Mouse (Mus musculus): ENCODE data around the gene Ptafr. TPM values are rescaled to one million over a fixed set of nuclear protein-coding genes. Genes with fewer than 3 reads are reported as not detected.

Ptafr gene
- polyA plus RNA-seq, 3 experiments from 2014 or later: 1.5 to 3.7 (median 1.9) TPM

DNA sequence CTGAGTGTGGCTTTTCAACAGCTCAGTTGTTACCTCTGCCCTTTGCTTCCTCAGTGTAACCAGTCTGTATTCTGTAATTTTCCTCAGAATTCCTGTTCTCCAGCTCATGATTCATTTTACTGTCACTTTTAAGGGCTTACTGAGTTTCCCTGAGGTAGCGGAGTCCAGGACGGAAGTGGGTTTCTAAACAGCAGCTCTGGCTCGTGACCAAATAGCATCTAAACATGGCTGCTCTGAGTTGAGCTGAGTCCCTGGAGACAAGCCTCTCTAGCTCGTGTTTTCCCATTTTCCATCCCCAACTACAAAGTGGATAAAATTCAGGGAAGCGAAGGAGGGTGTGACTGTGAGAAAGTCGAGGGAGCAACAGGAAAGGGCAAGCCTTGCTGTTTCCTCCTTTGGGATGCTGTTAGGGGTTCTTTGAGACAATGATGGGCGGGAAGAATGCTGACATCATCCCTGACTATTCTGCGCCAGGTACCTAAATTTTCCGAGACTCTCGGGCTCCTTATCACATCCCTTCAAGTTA, 55.0 kb downstream of the Ptafr start:
- ATAC-seq: no peak

DNA sequence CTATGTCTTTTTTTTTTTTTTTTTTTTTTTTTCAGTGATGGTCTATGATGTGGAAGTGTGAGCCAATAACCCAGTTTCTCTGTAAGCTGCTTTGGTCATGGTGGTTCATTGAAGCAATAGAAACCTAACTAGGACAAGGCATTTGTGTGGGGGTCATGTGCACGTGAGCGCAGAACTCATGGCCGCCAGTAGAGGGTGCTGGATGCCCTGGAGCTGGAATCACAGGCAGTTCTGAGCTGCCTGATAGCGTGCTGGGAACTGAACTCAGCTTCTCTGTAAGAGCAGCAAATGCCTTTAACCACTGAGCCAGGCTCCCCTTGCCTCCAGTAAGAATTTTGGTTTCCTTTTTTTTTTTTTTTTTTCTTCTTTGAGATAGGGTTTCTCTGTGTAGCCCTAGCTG, 56.3 kb downstream of the Ptafr start:
- ATAC-seq: no peak

DNA sequence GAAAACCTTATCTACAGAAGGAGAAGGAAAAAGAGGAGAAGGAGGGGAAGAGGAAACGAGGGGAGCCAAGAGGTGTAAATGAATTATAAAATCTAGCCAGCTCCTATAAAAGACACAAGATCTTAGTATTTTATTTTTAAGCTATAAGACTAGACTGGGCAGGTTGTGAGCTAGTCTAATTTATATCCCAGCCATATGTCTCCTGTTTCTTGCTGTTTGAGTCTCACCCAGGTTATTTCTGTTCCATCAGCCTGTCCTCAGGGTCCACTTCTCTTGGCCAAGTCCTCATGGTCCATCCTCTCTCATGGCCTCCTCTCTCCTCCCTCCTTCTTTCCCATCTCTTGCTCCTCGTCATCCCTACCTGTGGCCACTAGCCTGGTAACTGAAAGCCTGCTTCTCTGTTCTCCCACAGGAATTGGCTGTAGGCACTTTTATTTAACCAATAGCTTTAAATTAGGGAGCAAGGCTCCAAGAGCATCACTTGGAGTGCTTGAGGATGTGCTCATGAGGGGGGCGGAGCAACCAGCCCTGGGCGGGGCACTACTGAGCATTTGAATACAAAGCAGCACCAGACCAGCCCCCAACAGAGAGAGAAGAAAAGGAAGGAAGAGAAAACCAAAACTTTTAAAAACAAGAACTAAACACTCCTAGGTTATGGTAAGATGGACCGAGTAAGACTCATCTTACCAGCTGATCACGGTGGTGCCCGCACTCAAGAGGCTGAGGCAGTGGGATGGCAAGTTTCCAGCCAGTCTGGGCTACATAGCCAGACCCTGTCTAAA, 57.6 kb downstream of the Ptafr start:
- ATAC-seq: no peak

DNA sequence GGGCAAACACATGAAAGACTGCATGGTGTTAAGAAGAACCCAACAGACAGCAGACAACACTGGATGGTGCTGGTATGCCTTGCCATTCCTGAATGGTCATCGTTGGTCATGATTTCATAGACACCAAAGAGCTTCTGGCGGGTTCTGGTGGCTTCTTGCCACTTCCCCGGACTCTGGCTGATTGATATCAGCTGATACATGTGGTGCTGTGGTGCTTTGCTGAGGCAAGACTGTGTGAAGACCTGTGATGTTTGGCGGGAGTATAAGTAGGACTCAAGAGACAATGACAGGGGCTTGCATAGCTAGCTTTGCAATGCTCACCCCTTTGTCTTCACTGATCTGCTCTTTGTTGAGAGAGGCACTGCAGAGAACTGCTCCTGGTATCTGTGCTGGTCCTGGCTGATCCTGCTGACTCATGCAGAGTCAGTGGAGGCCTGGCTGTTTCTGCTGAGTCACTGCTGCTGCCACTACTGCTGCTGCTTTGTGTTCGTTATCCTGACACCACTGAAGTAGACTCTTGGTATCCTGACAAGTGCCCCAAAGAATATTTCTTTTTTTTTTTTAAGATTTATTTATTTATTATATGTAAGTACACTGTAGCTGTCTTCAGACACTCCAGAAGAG, 60.3 kb downstream of the Ptafr start:
- ATAC-seq: no peak

DNA sequence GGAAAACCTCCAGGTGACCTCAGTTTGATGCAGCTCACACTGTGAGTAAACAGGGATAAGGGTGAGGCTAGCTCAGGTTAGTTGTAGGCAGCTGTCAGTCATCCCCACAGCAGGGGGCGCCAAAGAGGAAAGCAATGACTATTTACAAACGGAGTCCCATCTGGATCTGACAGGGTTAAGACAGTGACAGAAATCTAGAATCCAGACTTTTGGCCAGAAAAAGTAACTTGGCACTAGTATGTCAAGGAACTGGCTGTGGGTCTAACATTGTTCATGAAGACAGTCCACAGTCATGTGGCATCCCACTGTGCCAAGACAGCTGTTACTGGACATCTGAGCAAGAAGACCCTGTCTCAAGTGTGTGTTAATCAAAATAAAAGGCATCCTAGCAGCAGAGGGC, 65.0 kb downstream of the Ptafr start:
- no peak for ATAC-seq

Other genes with a start within 250 kb of the Ptafr start
- 10 to 100 TPM; 37.5 to 45.9 (median 37.7) TPM for gene Trnau1ap, start 234.5 kb upstream of the Ptafr start, polyA plus RNA-seq (2017; shearing (Covaris generic))
- gene Rcc1, start 210.5 kb upstream of the Ptafr start, polyA plus RNA-seq (2017; shearing (Covaris generic)): 10 to 100 TPM; 13.4 to 26.0 (median 15.0) TPM
- gene Phactr4, start 141.6 kb upstream of the Ptafr start, polyA plus RNA-seq (2017; shearing (Covaris generic)): 1 to 10 TPM; 3.4 to 5.4 (median 5.3) TPM
- 10 to 100 TPM; 24.0 to 27.5 (median 27.4) TPM for gene Med18, start 100.1 kb upstream of the Ptafr start, polyA plus RNA-seq (2017; shearing (Covaris generic))
- 1 to 10 TPM in 2 of 3 experiments, under 1 TPM in 1; 0.56 to 4.6 (median 1.9) TPM for gene Sesn2, start 53.6 kb upstream of the Ptafr start, polyA plus RNA-seq (2017; shearing (Covaris generic))
- 100 to 1,000 TPM; 180 to 267 (median 200) TPM for gene Atpif1, start 30.4 kb upstream of the Ptafr start, polyA plus RNA-seq (2017; shearing (Covaris generic))
- 100 to 1,000 TPM; 288 to 351 (median 317) TPM for gene Dnajc8, start 28.5 kb upstream of the Ptafr start, polyA plus RNA-seq (2017; shearing (Covaris generic))
- gene Eya3, start 74.9 kb downstream of the Ptafr start, polyA plus RNA-seq (2017; shearing (Covaris generic)): 10 to 100 TPM; 29.4 to 32.5 (median 32.1) TPM
- 1 to 10 TPM; 2.4 to 9.2 (median 7.8) TPM for gene Xkr8, start 168.5 kb downstream of the Ptafr start, polyA plus RNA-seq (2017; shearing (Covaris generic))
- gene Smpdl3b, start 193.2 kb downstream of the Ptafr start, polyA plus RNA-seq (2017; shearing (Covaris generic)): 1 to 10 TPM; 4.0 to 9.1 (median 4.3) TPM
- 100 to 1,000 TPM in 1 of 3 experiments, 10 to 100 TPM in 2; 61.0 to 124 (median 76.1) TPM for gene Rpa2, start 204.3 kb downstream of the Ptafr start, polyA plus RNA-seq (2017; shearing (Covaris generic))
- 1 to 10 TPM in 1 of 3 experiments, under 1 TPM in 2; 0.56 to 5.8 (median 0.71) TPM for gene Themis2, start 232.3 kb downstream of the Ptafr start, polyA plus RNA-seq (2017; shearing (Covaris generic))